Mouse (Mus musculus) kidney, embryonic 16.5 days (tissue): Measurements from ENCODE around the gene Rap1a. TPM values are rescaled to one million over a fixed set of nuclear protein-coding genes. Genes with fewer than 3 reads are reported as not detected.
A peak's percentile ranks its signal among the peaks of the same experiment; 100 is the strongest.
"Not testable (repeated sequence)": the region's sequence is repeated elsewhere in the genome, so short reads cannot be mapped to it uniquely, and the experiment has no call there.

ENCODE experiments used
- ATAC-seq: fragments of 200-750 bp; cut with Nextera tagmentation; 2 replicates; pipeline ENCODE4 v1.8.0; 2017; ENCODE audit warnings: moderate TSS enrichment; ENCODE audit not compliant: low FRiP score, low TSS enrichment
- H3K27ac ChIP-seq: fragments of 300-500 bp; sonication (generic); 2 replicates; pipeline ENCODE4 v1.5.1; 2014; ENCODE audit warnings: low read length
- H3K27me3 ChIP-seq: fragments of 300-500 bp; sonication (generic); 2 replicates; pipeline ENCODE4 v1.6.1; 2014; ENCODE audit warnings: low read length, control low read depth, mixed read lengths; ENCODE audit not compliant: insufficient read depth
- H3K36me3 ChIP-seq: fragments of 300-500 bp; sonication (generic); 2 replicates; pipeline ENCODE4 v1.6.1; 2014; ENCODE audit warnings: low read length, control low read depth, mixed read lengths; ENCODE audit not compliant: insufficient read depth
- H3K4me1 ChIP-seq: fragments of 300-500 bp; sonication (generic); 2 replicates; pipeline ENCODE4 v1.6.1; 2014; ENCODE audit warnings: low read length, control low read depth, mixed read lengths; ENCODE audit not compliant: insufficient read depth
- H3K4me2 ChIP-seq: fragments of 300-500 bp; sonication (generic); replicated peaks from 2 replicates; pipeline ENCODE4 v1.6.1; 2014; ENCODE audit warnings: low read depth, low read length
- H3K4me3 ChIP-seq: fragments of 300-500 bp; sonication (generic); 2 replicates; pipeline ENCODE4 v1.5.1; 2014; ENCODE audit warnings: mild to moderate bottlenecking, low read length
- H3K9ac ChIP-seq: fragments of 300-500 bp; sonication (generic); replicated peaks from 2 replicates; pipeline ENCODE4 v1.6.1; 2014; ENCODE audit warnings: low read length
- H3K9me3 ChIP-seq: fragments of 300-500 bp; sonication (generic); 2 replicates; pipeline ENCODE4 v1.6.1; 2016; ENCODE audit warnings: low read length, control low read depth
- WGBS: fragments of 180-500 bp; shearing (Covaris S2); extraction: QIAGEN DNeasy Blood & Tissue Kit; methylation state at CpG from one replicate; pipeline ENCODE4 v1.1.7; 2014; 5-methylcytosine and 5-hydroxymethylcytosine counted together
- polyA plus RNA-seq: library from polyadenylated mRNA; unstranded; fragments of >200 nt; fragmentation: Nextera tagmentation; extraction: Ambion mirVana; gene quantifications from 2 replicates; pipeline ENCODE4 v1.2.1, GENCODE M21; 2015

The Rap1a gene
- polyA plus RNA-seq, 1 experiment from 2014 or later: 104 TPM

GRCm38 (mm10) chr3:105701399-105701798, 99.7 kb downstream of the Rap1a start:
- Histone ChIP-seq H3K27ac (no peak overlapping the region), H3K4me1 (peaks cover 22% of the 10 kb centered on the region), H3K4me2 (no peak overlapping the region), H3K9me3 (no peaks in the 10 kb centered on the region), H3K9ac (no peak overlapping the region), H3K27me3 (peaks cover 16% of the 10 kb centered on the region), H3K4me3 (no peak overlapping the region), H3K36me3 (no peaks in the 10 kb centered on the region)
- no peak for ATAC-seq
- WGBS: 66% methylated on average over 5 of the region's 5 CpGs

GRCm38 (mm10) chr3:105700786-105701185, 100.3 kb downstream of the Rap1a start:
- 45% methylated on average over 1 of the region's 1 CpGs for WGBS
- ATAC-seq, H3K36me3 ChIP-seq, H3K27ac ChIP-seq, H3K4me2 ChIP-seq, H3K4me3 ChIP-seq, H3K9ac ChIP-seq, H3K27me3 ChIP-seq, H3K9me3 ChIP-seq: not testable (repeated sequence)
- peaks cover 21% of the 10 kb centered on the region for H3K4me1 ChIP-seq

- H3K27me3 ChIP-seq: peaks cover 8% of the 10 kb centered on the region
- H3K36me3 ChIP-seq: no peaks in the 10 kb centered on the region
- H3K9me3 ChIP-seq: no peaks in the 10 kb centered on the region
- no peak overlapping the region for H3K27ac ChIP-seq
- 64% methylated on average over 3 of the region's 3 CpGs for WGBS
- no peak overlapping the region for H3K4me3 ChIP-seq
- no peak overlapping the region for H3K4me2 ChIP-seq
- peaks cover 16% of the 10 kb centered on the region; the same call in 1 of the 2 replicates for H3K4me1 ChIP-seq
- no peak for ATAC-seq
- no peak overlapping the region for H3K9ac ChIP-seq
These were observed 101.7 kb downstream of the Rap1a start for GRCm38 (mm10) chr3:105699241-105699933.

- WGBS: 84% methylated on average over 1 of the region's 1 CpGs
- Histone ChIP-seq H3K4me1 (peaks cover 10% of the 10 kb centered on the region; the same call in 1 of the 2 replicates), H3K9me3 (no peaks in the 10 kb centered on the region), H3K4me3 (no peak overlapping the region), H3K4me2 (no peak overlapping the region), H3K36me3 (no peaks in the 10 kb centered on the region), H3K9ac (no peak overlapping the region), H3K27me3 (peaks cover 8% of the 10 kb centered on the region; the same call in 1 of the 2 replicates), H3K27ac (no peak overlapping the region)
- ATAC-seq: no peak
These were observed 102.8 kb downstream of the Rap1a start for GRCm38 (mm10) chr3:105698311-105698710.

GRCm38 (mm10) chr3:105697148-105697441, 104.0 kb downstream of the Rap1a start:
- no peaks in the 10 kb centered on the region for H3K36me3 ChIP-seq
- 0 out of 2 replicates have a peak, but pooled peaks cover 3% of the 10 kb centered on the region for H3K27me3 ChIP-seq
- no peak overlapping the region for H3K4me3 ChIP-seq
- peaks cover 10% of the 10 kb centered on the region; the same call in 1 of the 2 replicates for H3K4me1 ChIP-seq
- H3K9me3 ChIP-seq: no peaks in the 10 kb centered on the region
- H3K27ac ChIP-seq: no peak overlapping the region
- ATAC-seq: 0 out of 2 replicates have a peak, but pooled peaks have one; percentile 47
- 54% methylated on average over 5 of the region's 5 CpGs for WGBS
- H3K9ac ChIP-seq: no peak overlapping the region
- no peak overlapping the region for H3K4me2 ChIP-seq

GRCm38 (mm10) chr3:105696387-105697147, 104.6 kb downstream of the Rap1a start:
- Histone ChIP-seq H3K27ac (no peak overlapping the region), H3K4me3 (peak overlapping the region; percentile 19; the same call in 1 of the 2 replicates), H3K27me3 (0 out of 2 replicates have a peak, but pooled peaks cover 3% of the 10 kb centered on the region), H3K9me3 (no peaks in the 10 kb centered on the region), H3K9ac (no peak overlapping the region), H3K36me3 (no peaks in the 10 kb centered on the region), H3K4me1 (peaks cover 10% of the 10 kb centered on the region; the same call in 1 of the 2 replicates), H3K4me2 (peak overlapping the region; percentile 30)
- 72% methylated on average over 17 of the region's 17 CpGs for WGBS
- ATAC-seq: no peak

GRCm38 (mm10) chr3:105695476-105696386, 105.4 kb downstream of the Rap1a start:
- Histone ChIP-seq H3K27ac (no peak overlapping the region), H3K4me3 (peak overlapping the region; percentile 19), H3K4me1 (peaks cover 10% of the 10 kb centered on the region; the same call in 1 of the 2 replicates), H3K9ac (0 out of 2 replicates have a peak overlapping the region, but pooled peaks have one; percentile 1), H3K36me3 (no peaks in the 10 kb centered on the region), H3K4me2 (peak overlapping the region; percentile 30), H3K27me3 (0 out of 2 replicates have a peak, but pooled peaks cover 3% of the 10 kb centered on the region), H3K9me3 (no peaks in the 10 kb centered on the region)
- ATAC-seq: peak; percentile 39; the same call in 1 of the 2 replicates
- WGBS: 26% methylated on average over 20 of the region's 20 CpGs

GRCm38 (mm10) chr3:105693327-105694080, 107.6 kb downstream of the Rap1a start:
- no peaks in the 10 kb centered on the region for H3K9me3 ChIP-seq
- no peak overlapping the region for H3K9ac ChIP-seq
- WGBS: 71% methylated on average over 14 of the region's 14 CpGs
- no peak overlapping the region for H3K27ac ChIP-seq
- H3K27me3 ChIP-seq: 0 out of 2 replicates have a peak, but pooled peaks cover 3% of the 10 kb centered on the region
- no peaks in the 10 kb centered on the region for H3K36me3 ChIP-seq
- ATAC-seq: no peak
- no peak overlapping the region for H3K4me3 ChIP-seq
- peaks cover 10% of the 10 kb centered on the region; the same call in 1 of the 2 replicates for H3K4me1 ChIP-seq
- no peak overlapping the region for H3K4me2 ChIP-seq

GRCm38 (mm10) chr3:105688536-105688935, 112.6 kb downstream of the Rap1a start:
- H3K36me3 ChIP-seq: peaks cover 7% of the 10 kb centered on the region; the same call in 1 of the 2 replicates
- no peak overlapping the region for H3K4me2 ChIP-seq
- ATAC-seq: no peak
- no peak overlapping the region for H3K27ac ChIP-seq
- WGBS: 82% methylated on average over 2 of the region's 2 CpGs
- peaks cover 13% of the 10 kb centered on the region for H3K4me1 ChIP-seq
- H3K4me3 ChIP-seq: no peak overlapping the region
- H3K9ac ChIP-seq: no peak overlapping the region
- no peaks in the 10 kb centered on the region for H3K27me3 ChIP-seq
- no peaks in the 10 kb centered on the region for H3K9me3 ChIP-seq
